Mouse (Mus musculus) heart, embryonic 11.5 days (tissue): Measurements from ENCODE around the gene Amigo1. TPM values are rescaled to one million over a fixed set of nuclear protein-coding genes. Genes with fewer than 3 reads are reported as not detected.

ENCODE experiments used
- ATAC-seq: fragments of 200-750 bp; cut with Nextera tagmentation; replicated peaks from 2 replicates; pipeline ENCODE4 v1.8.0; 2017; ENCODE audit warnings: moderate library complexity; ENCODE audit not compliant: insufficient number of reproducible peaks, low FRiP score, low TSS enrichment
- H3K27ac ChIP-seq: fragments of 300-500 bp; sonication (generic); 2 replicates; pipeline ENCODE4 v1.5.1; 2014; ENCODE audit warnings: mild to moderate bottlenecking, low read depth, low read length
- H3K27me3 ChIP-seq: fragments of 300-500 bp; sonication (generic); 2 replicates; pipeline ENCODE4 v1.6.1; 2014; ENCODE audit warnings: mild to moderate bottlenecking, low read length, mixed read lengths; ENCODE audit not compliant: control insufficient read depth, insufficient read depth
- H3K36me3 ChIP-seq: fragments of 300-500 bp; sonication (generic); 2 replicates; pipeline ENCODE4 v1.6.1; 2014; ENCODE audit warnings: mild to moderate bottlenecking, low read length, moderate library complexity, mixed read lengths; ENCODE audit not compliant: control insufficient read depth, insufficient read depth
- H3K4me1 ChIP-seq: fragments of 300-500 bp; sonication (generic); 2 replicates; pipeline ENCODE4 v1.6.1; 2014; ENCODE audit warnings: low read length; ENCODE audit not compliant: control insufficient read depth, insufficient read depth
- H3K4me2 ChIP-seq: fragments of 300-500 bp; sonication (generic); 2 replicates; pipeline ENCODE4 v1.6.1; 2014; ENCODE audit warnings: mild to moderate bottlenecking, moderate library complexity
- H3K4me3 ChIP-seq: fragments of 300-500 bp; sonication (generic); 2 replicates; pipeline ENCODE4 v1.5.1; 2014; ENCODE audit warnings: low read depth, low read length
- H3K9ac ChIP-seq: fragments of 300-500 bp; sonication (generic); 2 replicates; pipeline ENCODE4 v1.6.1; 2014; ENCODE audit warnings: mild to moderate bottlenecking, low read depth, low read length, moderate library complexity
- H3K9me3 ChIP-seq: fragments of 300-500 bp; sonication (generic); replicated peaks from 2 replicates; pipeline ENCODE4 v1.6.1; 2016; ENCODE audit warnings: low read length; ENCODE audit not compliant: control insufficient read depth
- WGBS: fragments of 180-500 bp; shearing (Covaris S2); extraction: QIAGEN DNeasy Blood & Tissue Kit; methylation state at CpG from one replicate; pipeline ENCODE4 v1.1.7; 2014; ENCODE audit not compliant: insufficient replicate concordance; 5-methylcytosine and 5-hydroxymethylcytosine counted together
- polyA plus RNA-seq: library from polyadenylated mRNA; unstranded; fragments of >200 nt; fragmentation: Nextera tagmentation; extraction: Ambion mirVana; gene quantifications from 2 replicates; pipeline ENCODE4 v1.2.1, GENCODE M21; 2014

The Amigo1 gene
- polyA plus RNA-seq, 1 experiment from 2014 or later, result 1.3 TPM

- H3K9ac ChIP-seq, result no peak overlapping the region
- peaks cover 3% of the 10 kb centered on the region; the same call in 1 of the 2 replicates for H3K27me3 ChIP-seq
- no peaks in the 10 kb centered on the region for H3K4me1 ChIP-seq
- 27% methylated on average over 14 of the region's 14 CpGs for WGBS
- H3K36me3 ChIP-seq, result no peaks in the 10 kb centered on the region
- no peaks in the 10 kb centered on the region for H3K9me3 ChIP-seq
- H3K4me3 ChIP-seq, result no peak overlapping the region
- no peak overlapping the region for H3K27ac ChIP-seq
- H3K4me2 ChIP-seq, result no peak overlapping the region
- ATAC-seq, result no peak
Observed at GRCm38 (mm10) chr3:108174672-108175531, 11.2 kb upstream of the Amigo1 start.

DNA sequence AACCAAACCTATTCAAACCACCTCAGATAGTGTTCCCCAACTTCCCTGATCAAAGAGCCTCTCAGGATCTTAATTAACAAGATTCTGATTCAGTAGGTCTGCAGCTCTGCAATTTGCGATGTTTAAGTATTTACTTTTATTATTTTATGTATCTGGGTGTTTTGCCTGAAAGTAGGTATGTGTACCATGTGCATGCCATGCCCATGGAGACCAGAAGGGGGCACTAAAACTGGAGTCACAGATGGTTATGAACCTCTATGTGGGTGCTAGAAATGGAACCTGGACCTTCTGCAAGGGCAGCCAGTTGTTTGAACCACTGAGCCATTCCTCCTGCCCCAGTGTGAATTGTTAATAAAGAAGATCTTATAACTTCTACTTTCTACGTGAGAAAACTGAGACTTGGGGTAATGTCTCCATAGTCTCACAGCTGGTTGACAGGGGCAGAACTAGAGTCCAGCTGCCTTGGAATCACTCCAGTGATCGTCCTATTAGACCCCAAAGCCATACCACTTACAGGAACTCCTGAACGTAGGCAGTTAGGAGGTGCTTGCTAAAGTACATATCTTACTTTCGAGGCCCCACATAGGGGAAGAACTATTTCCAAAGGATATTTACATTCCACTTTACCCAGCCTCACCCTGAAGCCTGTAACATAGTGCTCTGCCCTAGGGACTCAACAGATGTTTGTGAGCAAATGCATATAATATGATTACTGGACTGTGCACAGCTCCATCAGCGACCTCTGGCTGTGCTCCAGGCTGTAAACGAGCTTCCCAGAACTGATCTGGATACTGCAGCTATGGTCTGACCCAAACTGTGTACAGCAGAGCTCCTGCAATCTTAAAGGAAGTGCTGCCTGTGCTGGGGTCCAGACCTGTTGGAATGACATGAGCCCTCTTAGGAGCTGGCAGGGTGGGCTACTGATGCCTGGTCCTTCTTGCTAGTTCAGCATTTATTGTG lies 7.1 kb upstream of the Amigo1 start:
- Histone ChIP-seq H3K27ac (no peak overlapping the region), H3K4me2 (no peak overlapping the region), H3K9ac (no peak overlapping the region), H3K4me3 (no peak overlapping the region), H3K4me1 (no peaks in the 10 kb centered on the region), H3K9me3 (no peaks in the 10 kb centered on the region), H3K36me3 (no peaks in the 10 kb centered on the region), H3K27me3 (peaks cover 3% of the 10 kb centered on the region; the same call in 1 of the 2 replicates)
- ATAC-seq, result no peak
- 80% methylated on average over 7 of the region's 7 CpGs for WGBS

DNA sequence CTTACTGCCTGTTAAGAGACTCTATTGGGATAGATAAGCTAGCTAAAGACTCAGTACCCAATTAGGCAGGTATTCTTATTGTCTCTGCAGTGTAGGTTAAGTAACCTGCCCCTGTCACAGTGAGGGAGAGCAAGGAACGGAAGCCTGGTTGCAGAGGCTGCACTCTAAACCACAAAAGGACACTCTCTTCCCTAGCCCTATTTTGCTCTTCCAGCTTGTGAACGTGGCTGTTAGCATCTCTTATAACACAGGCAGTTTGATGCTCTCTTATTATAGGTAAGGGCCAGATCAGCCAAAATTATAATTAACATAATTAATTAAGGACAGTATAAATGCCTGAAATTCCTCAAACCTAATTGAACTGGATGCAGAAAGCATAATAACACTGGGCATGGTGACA lies 5.6 kb upstream of the Amigo1 start:
- no peak overlapping the region for H3K27ac ChIP-seq
- no peak for ATAC-seq
- H3K36me3 ChIP-seq, result no peaks in the 10 kb centered on the region
- no peaks in the 10 kb centered on the region for H3K9me3 ChIP-seq
- WGBS, result 49% methylated on average over 2 of the region's 2 CpGs
- H3K27me3 ChIP-seq, result peaks cover 6% of the 10 kb centered on the region
- H3K4me2 ChIP-seq, result no peak overlapping the region
- H3K4me1 ChIP-seq, result no peaks in the 10 kb centered on the region
- H3K4me3 ChIP-seq, result no peak overlapping the region
- H3K9ac ChIP-seq, result no peak overlapping the region

GRCm38 (mm10) chr3:108184742-108185141 lies 1.4 kb upstream of the Amigo1 start:
- Histone ChIP-seq H3K4me2 (no peak overlapping the region), H3K27ac (no peak overlapping the region), H3K4me3 (no peak overlapping the region), H3K27me3 (peaks cover 21% of the 10 kb centered on the region), H3K9me3 (no peaks in the 10 kb centered on the region), H3K36me3 (no peaks in the 10 kb centered on the region), H3K9ac (no peak overlapping the region), H3K4me1 (peaks cover 5% of the 10 kb centered on the region; the same call in 1 of the 2 replicates)
- ATAC-seq, result no peak
- WGBS, result 67% methylated on average over 3 of the region's 3 CpGs

DNA sequence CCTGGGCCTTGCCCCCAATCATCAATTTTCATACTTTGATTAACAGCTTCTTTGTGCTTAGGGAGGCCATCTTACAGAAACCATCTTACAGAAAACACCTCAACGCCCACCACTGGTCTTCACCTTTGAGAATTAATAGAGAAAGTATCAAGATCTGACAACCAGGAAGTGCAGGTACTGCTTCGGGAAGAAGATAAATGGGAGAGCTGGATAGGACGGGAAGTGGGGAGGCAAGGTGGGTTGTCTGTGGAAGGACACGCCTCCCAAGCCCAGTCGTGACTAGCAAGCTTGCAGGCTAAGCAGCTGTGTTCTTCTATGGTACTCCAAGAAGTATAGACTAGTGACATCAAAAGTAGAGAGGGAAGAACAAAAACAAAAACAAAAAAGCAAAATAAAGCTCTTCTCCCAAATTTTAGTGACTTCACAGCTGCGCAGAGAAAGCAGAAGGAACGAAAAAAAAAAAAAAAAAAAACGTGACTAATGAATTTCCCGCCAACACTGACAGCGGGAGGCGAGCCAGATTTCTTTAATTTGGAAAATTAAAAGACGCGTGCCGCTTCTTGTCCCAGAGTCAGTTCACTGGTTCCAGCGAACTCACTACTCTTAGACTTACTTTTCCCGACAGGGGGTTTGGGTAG lies 556 bp upstream of the Amigo1 start:
- Histone ChIP-seq H3K4me3 (peak overlapping the region; percentile 74), H3K9me3 (no peaks in the 10 kb centered on the region), H3K9ac (peak overlapping the region; percentile 80; the same call in 1 of the 2 replicates), H3K4me1 (peaks cover 7% of the 10 kb centered on the region; the same call in 1 of the 2 replicates), H3K27ac (no peak overlapping the region), H3K4me2 (peak overlapping the region; percentile 88), H3K36me3 (no peaks in the 10 kb centered on the region), H3K27me3 (peaks cover 21% of the 10 kb centered on the region)
- ATAC-seq, result no peak
- WGBS, result 3% methylated on average over 16 of the region's 16 CpGs

- Histone ChIP-seq H3K9me3 (no peaks in the 10 kb centered on the region), H3K4me2 (peak overlapping the region; percentile 88), H3K4me1 (peaks cover 7% of the 10 kb centered on the region; the same call in 1 of the 2 replicates), H3K9ac (no peak overlapping the region), H3K27ac (no peak overlapping the region), H3K4me3 (peak overlapping the region; percentile 74; the same call in 1 of the 2 replicates), H3K27me3 (peaks cover 21% of the 10 kb centered on the region), H3K36me3 (no peaks in the 10 kb centered on the region)
- ATAC-seq, result no peak
- WGBS, result 54% methylated on average over 20 of the region's 20 CpGs
Observed at GRCm38 (mm10) chr3:108187111-108187795, 1.1 kb downstream of the Amigo1 start.

- Histone ChIP-seq H3K9me3 (no peaks in the 10 kb centered on the region), H3K9ac (no peak overlapping the region), H3K36me3 (no peaks in the 10 kb centered on the region), H3K4me3 (no peak overlapping the region), H3K4me2 (no peak overlapping the region), H3K27ac (no peak overlapping the region), H3K27me3 (peaks cover 21% of the 10 kb centered on the region), H3K4me1 (peaks cover 10% of the 10 kb centered on the region)
- 60% methylated on average over 9 of the region's 9 CpGs for WGBS
- no peak for ATAC-seq
Observed at GRCm38 (mm10) chr3:108188716-108189490, 2.8 kb downstream of the Amigo1 start.
